Mouse (Mus musculus) midbrain, embryonic 10.5 days (tissue): ENCODE measurements around the gene Atp2a1. TPM values are rescaled to one million over a fixed set of nuclear protein-coding genes. Genes with fewer than 3 reads are reported as not detected.
"Not testable (repeated sequence)": the region's sequence is repeated elsewhere in the genome, so short reads cannot be mapped to it uniquely, and the experiment has no call there.

Source experiments
- DNase-seq: peaks from one replicate; pipeline ENCODE4 v3.0.0-alpha.2; 2017; ENCODE audit warnings: low spot score
- H3K27ac ChIP-seq: fragments of 300-500 bp; sonication (generic); replicated peaks from 2 replicates; pipeline ENCODE4 v1.5.1; 2016; ENCODE audit warnings: mild to moderate bottlenecking
- H3K27me3 ChIP-seq: fragments of 300-500 bp; sonication (generic); 2 replicates; pipeline ENCODE4 v1.6.1; 2016; ENCODE audit warnings: low read depth, mild to moderate bottlenecking; ENCODE audit not compliant: poor library complexity, severe bottlenecking
- H3K36me3 ChIP-seq: fragments of 300-500 bp; sonication (generic); 2 replicates; pipeline ENCODE4 v1.6.1; 2016; ENCODE audit warnings: mild to moderate bottlenecking, moderate library complexity
- H3K4me1 ChIP-seq: fragments of 300-500 bp; sonication (generic); 2 replicates; pipeline ENCODE4 v1.6.1; 2016
- H3K4me3 ChIP-seq: fragments of 300-500 bp; sonication (generic); 2 replicates; pipeline ENCODE4 v1.5.1; 2016; ENCODE audit warnings: mild to moderate bottlenecking, moderate library complexity
- H3K9me3 ChIP-seq: fragments of 300-500 bp; sonication (generic); replicated peaks from 2 replicates; pipeline ENCODE4 v1.6.1; 2016; ENCODE audit warnings: mild to moderate bottlenecking
- WGBS: fragments of 180-500 bp; shearing (Covaris S2); methylation state at CpG from one replicate; pipeline ENCODE4 v1.1.7; 2016; 5-methylcytosine and 5-hydroxymethylcytosine counted together
- polyA plus RNA-seq: library from polyadenylated mRNA; unstranded; fragments of >200 nt; fragmentation: Nextera tagmentation; extraction: Ambion mirVana; gene quantifications from 2 replicates; pipeline ENCODE4 v1.2.1, GENCODE M21; 2016

Atp2a1 gene
- polyA plus RNA-seq, 1 experiment from 2014 or later, result 0.28 TPM

GRCm38 (mm10) chr7:126417606-126418005, 45.3 kb downstream of the Atp2a1 start:
- H3K4me3 ChIP-seq, result no peak overlapping the region; the same call in 1 of the 2 replicates
- peak overlapping the region; percentile 67 for H3K27ac ChIP-seq
- H3K9me3 ChIP-seq, result no peaks in the 10 kb centered on the region
- H3K27me3 ChIP-seq, result peaks cover 42% of the 10 kb centered on the region
- 82% methylated on average over 4 of the region's 4 CpGs for WGBS
- no peak for DNase-seq
- no peaks in the 10 kb centered on the region for H3K36me3 ChIP-seq
- peaks cover 19% of the 10 kb centered on the region for H3K4me1 ChIP-seq

GRCm38 (mm10) chr7:126417045-126417444, 45.9 kb downstream of the Atp2a1 start:
- peak; percentile 39 for DNase-seq
- H3K4me3 ChIP-seq, result no peak overlapping the region
- no peaks in the 10 kb centered on the region for H3K9me3 ChIP-seq
- H3K36me3 ChIP-seq, result no peaks in the 10 kb centered on the region
- peaks cover 42% of the 10 kb centered on the region for H3K27me3 ChIP-seq
- peaks cover 19% of the 10 kb centered on the region for H3K4me1 ChIP-seq
- WGBS, result 11% methylated on average over 8 of the region's 8 CpGs
- H3K27ac ChIP-seq, result peak overlapping the region; percentile 67

- 46% methylated on average over 2 of the region's 2 CpGs for WGBS
Measured at GRCm38 (mm10) chr7:126416615-126417014, 46.3 kb downstream of the Atp2a1 start.

GRCm38 (mm10) chr7:126414725-126415124, 48.2 kb downstream of the Atp2a1 start, which contains the start of gene Cd19:
Gene Cd19 (minus strand): TSS chr7:126414889.
- peaks cover 42% of the 10 kb centered on the region for H3K27me3 ChIP-seq
- DNase-seq, result no peak
- no peak within 1 kb of the TSS for H3K4me3 ChIP-seq
- 93% methylated on average over 6 of the region's 6 CpGs for WGBS
- H3K27ac ChIP-seq, result no peak within 1 kb of the TSS
- H3K4me1 ChIP-seq, result peaks cover 19% of the 10 kb centered on the region
- no peaks in the 10 kb centered on the region for H3K9me3 ChIP-seq
- H3K36me3 ChIP-seq, result no peaks in the 10 kb centered on the region

More at GRCm38 (mm10) chr7:126416615-126417014, 46.3 kb downstream of the Atp2a1 start:
- H3K9me3 ChIP-seq, result no peaks in the 10 kb centered on the region
- no peaks in the 10 kb centered on the region for H3K36me3 ChIP-seq
- H3K27ac ChIP-seq, result peak overlapping the region; percentile 67
- H3K27me3 ChIP-seq, result peaks cover 42% of the 10 kb centered on the region
- no peak overlapping the region for H3K4me3 ChIP-seq
- no peak for DNase-seq
- H3K4me1 ChIP-seq, result peaks cover 19% of the 10 kb centered on the region

- H3K27ac ChIP-seq, result no peak overlapping the region
- H3K27me3 ChIP-seq, result peaks cover 32% of the 10 kb centered on the region
- 88% methylated on average over 4 of the region's 4 CpGs for WGBS
Measured at GRCm38 (mm10) chr7:126411061-126411460, 51.8 kb downstream of the Atp2a1 start.

GRCm38 (mm10) chr7:126408686-126409085, 54.2 kb downstream of the Atp2a1 start:
- Histone ChIP-seq H3K4me3 (no peak overlapping the region), H3K27me3 (peaks cover 11% of the 10 kb centered on the region; the same call in 1 of the 2 replicates), H3K4me1 (no peaks in the 10 kb centered on the region; the same call in 1 of the 2 replicates), H3K27ac (no peak overlapping the region), H3K36me3 (no peaks in the 10 kb centered on the region), H3K9me3 (no peaks in the 10 kb centered on the region)
- DNase-seq, result no peak
- WGBS, result 85% methylated on average over 2 of the region's 2 CpGs

More at GRCm38 (mm10) chr7:126411061-126411460, 51.8 kb downstream of the Atp2a1 start:
- no peak overlapping the region for H3K4me3 ChIP-seq
- no peaks in the 10 kb centered on the region for H3K36me3 ChIP-seq
- DNase-seq, result no peak
- H3K9me3 ChIP-seq, result no peaks in the 10 kb centered on the region
- peaks cover under 1% of the 10 kb centered on the region; the same call in 1 of the 2 replicates for H3K4me1 ChIP-seq

- not testable (repeated sequence) for DNase-seq, H3K4me3 ChIP-seq, H3K27me3 ChIP-seq, H3K9me3 ChIP-seq, H3K27ac ChIP-seq, H3K4me1 ChIP-seq, H3K36me3 ChIP-seq
- 86% methylated on average over 8 of the region's 8 CpGs for WGBS
Measured at GRCm38 (mm10) chr7:126402518-126402917, 60.4 kb downstream of the Atp2a1 start.

GRCm38 (mm10) chr7:126399548-126399947, 63.4 kb downstream of the Atp2a1 start:
- Histone ChIP-seq H3K27me3 (no peaks in the 10 kb centered on the region), H3K36me3 (no peaks in the 10 kb centered on the region)
- 11% methylated on average over 5 of the region's 5 CpGs for WGBS

GRCm38 (mm10) chr7:126397822-126398221, 65.1 kb downstream of the Atp2a1 start:
- Histone ChIP-seq H3K27me3 (no peaks in the 10 kb centered on the region), H3K27ac (no peak overlapping the region), H3K4me3 (no peak overlapping the region), H3K4me1 (peaks cover 21% of the 10 kb centered on the region), H3K36me3 (0 out of 2 replicates have a peak, but pooled peaks cover 6% of the 10 kb centered on the region), H3K9me3 (no peaks in the 10 kb centered on the region)
- 96% methylated on average over 4 of the region's 4 CpGs for WGBS
- DNase-seq, result no peak

More at GRCm38 (mm10) chr7:126399548-126399947, 63.4 kb downstream of the Atp2a1 start:
- no peaks in the 10 kb centered on the region for H3K9me3 ChIP-seq
- peaks cover 21% of the 10 kb centered on the region for H3K4me1 ChIP-seq
- DNase-seq, result peak; percentile 81
- no peak overlapping the region for H3K27ac ChIP-seq
- H3K4me3 ChIP-seq, result no peak overlapping the region

- H3K9me3 ChIP-seq, result no peaks in the 10 kb centered on the region
- peak overlapping the region; percentile 88 for H3K4me3 ChIP-seq
- H3K4me1 ChIP-seq, result peaks cover 21% of the 10 kb centered on the region
- no peaks in the 10 kb centered on the region for H3K27me3 ChIP-seq
- 62% methylated on average over 6 of the region's 6 CpGs for WGBS
- H3K36me3 ChIP-seq, result 0 out of 2 replicates have a peak, but pooled peaks cover 6% of the 10 kb centered on the region
- DNase-seq, result no peak
- H3K27ac ChIP-seq, result peak overlapping the region; percentile 50
Measured at GRCm38 (mm10) chr7:126397221-126397620, 65.7 kb downstream of the Atp2a1 start.

GRCm38 (mm10) chr7:126396298-126397119, 66.4 kb downstream of the Atp2a1 start, which contains the start of gene Nfatc2ip:
Gene Nfatc2ip (minus strand): TSS chr7:126396737.
- peak; percentile 93 for DNase-seq
- H3K9me3 ChIP-seq, result no peaks in the 10 kb centered on the region
- H3K4me1 ChIP-seq, result peaks cover 21% of the 10 kb centered on the region
- WGBS, result under 1% methylated on average over 59 of the region's 59 CpGs
- peak within 1 kb of the TSS; percentile 83 for H3K27ac ChIP-seq
- no peaks in the 10 kb centered on the region for H3K27me3 ChIP-seq
- H3K36me3 ChIP-seq, result peaks cover 10% of the 10 kb centered on the region
- H3K4me3 ChIP-seq, result peak within 1 kb of the TSS; percentile 88
